Mouse (Mus musculus): ENCODE data around the gene Tmem37.

Tmem37 gene

DNA sequence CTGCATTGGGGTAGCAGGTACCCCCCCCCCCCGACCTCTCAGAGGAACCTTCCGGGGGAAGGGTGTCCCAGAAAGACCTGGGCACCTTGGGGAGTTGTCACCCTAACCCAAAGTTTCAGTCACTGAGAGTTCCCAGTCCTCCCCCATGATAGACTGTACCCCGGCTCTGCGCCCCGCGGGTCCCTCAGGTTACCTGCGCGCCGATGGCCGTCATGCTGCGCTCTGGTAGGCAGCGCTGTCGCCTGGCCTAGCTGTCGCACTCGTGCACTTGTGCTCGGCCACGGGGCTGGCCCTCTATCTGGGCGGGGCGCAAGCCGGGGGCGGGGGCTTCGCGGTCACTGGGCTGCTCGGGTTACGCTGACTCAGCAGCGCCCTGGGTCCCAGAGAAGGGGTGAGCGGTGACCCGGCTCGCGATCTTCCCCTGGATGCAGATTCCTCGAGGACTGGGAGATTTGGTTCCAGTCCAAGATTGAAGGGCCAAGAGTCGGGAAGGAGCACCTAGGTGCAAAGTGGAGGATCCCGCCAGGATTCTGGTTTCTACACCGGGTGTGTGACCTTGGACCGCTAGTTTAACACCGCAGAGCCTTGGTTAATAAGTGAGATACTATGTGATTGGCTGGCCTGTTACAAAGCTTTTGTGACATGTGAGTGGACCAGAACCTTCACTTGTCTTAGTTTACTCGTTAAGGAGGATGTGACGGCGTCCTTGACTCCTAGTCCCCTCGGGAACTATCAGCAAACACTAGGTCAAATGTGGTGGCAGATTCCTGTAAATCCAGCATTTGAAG lies at the start of gene Tmem37:
Gene Tmem37, minus strand, starts transcription at position 556 of the 788 bp plus-strand sequence.
- DNase-seq (ENCODE audit: low read depth, low spot score) = peak; percentile 80

DNA sequence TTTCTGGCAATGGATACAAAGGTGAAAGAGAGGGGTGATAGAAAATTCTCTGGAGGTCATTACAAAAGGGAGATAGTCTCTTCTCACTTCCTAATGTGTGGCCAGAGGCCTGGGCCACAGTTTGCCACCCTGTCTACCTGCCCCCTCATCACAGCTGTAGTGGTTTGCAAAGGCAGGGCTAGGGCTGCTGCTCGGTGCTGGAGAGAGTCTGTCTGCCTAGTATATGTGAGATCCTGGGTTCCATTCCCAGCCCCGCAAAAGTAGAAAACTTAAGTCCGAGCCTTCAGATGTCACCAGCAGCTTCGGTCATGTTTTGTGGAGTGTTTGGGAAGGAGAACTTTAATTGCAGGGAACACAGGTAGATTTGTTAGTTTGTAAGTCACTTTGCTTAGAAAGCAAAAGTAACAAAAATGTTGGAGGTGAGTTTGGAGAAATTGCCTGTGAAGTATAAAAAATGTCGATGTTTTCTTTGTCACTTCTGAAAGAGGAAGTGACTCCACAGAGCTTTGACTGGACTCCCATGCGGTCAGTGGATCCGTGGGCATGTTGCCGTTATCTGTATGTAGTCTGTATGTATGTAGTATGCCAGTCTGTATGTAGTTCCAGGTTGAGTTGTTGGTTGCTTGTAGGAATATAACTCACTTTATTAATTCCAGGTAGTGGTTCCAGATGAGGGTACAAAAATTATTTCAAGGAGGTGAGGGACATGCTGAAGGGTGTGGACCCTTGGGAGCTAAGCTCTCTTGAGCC lies 48.9 kb upstream of the Tmem37 start:
- DNase-seq (ENCODE audit: low read depth, low spot score) = no peak

DNA sequence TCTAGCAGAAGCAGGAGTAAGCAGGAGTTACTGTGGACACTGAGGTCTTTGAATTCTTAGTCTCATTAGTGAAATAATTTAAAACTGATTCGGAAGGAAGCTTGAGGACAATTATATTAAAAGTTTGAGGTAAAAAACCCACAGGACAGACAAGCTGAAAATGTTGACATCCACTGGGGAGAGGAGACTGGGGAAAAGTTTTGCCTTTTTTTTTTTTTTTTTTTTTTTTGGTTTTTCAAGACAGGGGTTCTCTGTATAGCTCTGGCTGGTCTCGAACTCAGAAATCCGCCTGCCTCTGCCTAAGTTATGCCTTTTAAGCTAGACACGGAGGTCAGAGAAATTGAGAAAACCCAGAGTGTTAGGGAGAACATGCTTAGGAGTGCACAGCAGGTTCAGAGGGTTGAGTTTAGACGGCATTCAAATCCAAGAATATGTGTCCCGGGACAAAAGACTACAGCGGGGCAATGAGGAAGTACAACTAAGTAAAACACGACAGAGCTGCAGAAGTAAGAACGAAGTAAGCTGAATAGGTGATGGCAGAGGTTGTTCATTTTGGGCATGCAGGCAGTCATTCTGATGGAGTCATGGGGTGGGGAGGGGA lies 48.2 kb upstream of the Tmem37 start:
- no peak for DNase-seq (ENCODE audit: low read depth, low spot score)

GRCm38 (mm10) chr1:120120969-120121811 lies 47.3 kb upstream of the Tmem37 start, which contains the start of the genes Dbi and 3110009E18Rik:
TSS of gene Dbi (minus strand) at chr1:120121078.
TSS of gene 3110009E18Rik (plus strand) at chr1:120121187.
- DNase-seq (ENCODE audit: low read depth, low spot score) = peak; percentile 98

GRCm38 (mm10) chr1:120120141-120120968 lies 46.5 kb upstream of the Tmem37 start:
- DNase-seq (ENCODE audit: low read depth, low spot score) = peak; percentile 52

- DNase-seq (ENCODE audit: low read depth, low spot score) = no peak
Observed at GRCm38 (mm10) chr1:120119389-120119788, 45.5 kb upstream of the Tmem37 start.

- DNase-seq (ENCODE audit: low read depth, low spot score) = no peak
Observed at GRCm38 (mm10) chr1:120118854-120119253, 45.0 kb upstream of the Tmem37 start.

GRCm38 (mm10) chr1:120116106-120116505 lies 42.2 kb upstream of the Tmem37 start:
- DNase-seq (ENCODE audit: low read depth, low spot score) = no peak

GRCm38 (mm10) chr1:120115671-120116081 lies 41.8 kb upstream of the Tmem37 start:
- DNase-seq (ENCODE audit: low read depth, low spot score) = peak; percentile 42

DNA sequence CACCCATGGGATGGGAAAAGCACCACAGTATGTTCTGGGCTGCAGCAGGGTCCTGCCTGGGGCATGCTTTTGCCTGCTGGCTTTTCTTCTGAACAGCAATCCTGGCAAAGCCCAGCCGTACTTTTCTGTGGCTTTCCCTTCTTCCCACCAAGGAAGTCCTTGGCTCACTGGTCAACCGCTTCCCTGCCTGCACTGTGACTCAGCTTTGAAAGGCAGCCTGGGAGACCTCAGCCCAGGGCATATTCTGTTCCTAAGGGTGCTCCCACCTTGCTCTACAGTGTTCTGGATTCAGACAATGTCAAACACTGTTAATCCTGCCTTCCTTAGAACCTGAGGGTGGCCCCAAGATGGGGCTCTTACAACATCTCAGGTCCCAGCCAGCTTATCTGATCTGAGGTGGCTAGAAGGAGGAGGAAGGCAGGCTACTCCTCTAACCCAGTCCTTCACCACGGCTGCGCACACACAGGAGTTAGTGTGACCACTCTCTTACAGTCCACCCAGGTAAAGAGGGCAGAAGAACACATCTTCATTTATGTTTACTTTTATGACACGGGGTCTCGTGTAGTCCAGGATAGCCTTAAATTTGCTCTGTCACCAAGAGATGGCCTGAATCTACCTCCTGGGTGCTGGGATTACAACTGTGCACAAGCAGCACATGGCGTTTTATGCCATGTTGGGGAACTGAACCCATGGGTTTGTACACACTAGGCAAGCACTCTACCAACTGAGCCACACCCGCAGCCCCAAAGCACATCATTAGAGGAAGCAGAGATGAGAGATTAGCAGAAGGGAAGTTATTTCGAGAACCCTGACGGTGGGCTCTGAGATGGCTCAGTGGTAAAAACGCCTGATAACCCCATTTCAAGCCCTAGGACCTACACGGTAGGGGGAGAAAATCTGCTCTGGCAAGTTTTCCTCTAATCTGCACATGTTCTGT lies 38.6 kb upstream of the Tmem37 start:
- DNase-seq (ENCODE audit: low read depth, low spot score) = no peak

DNA sequence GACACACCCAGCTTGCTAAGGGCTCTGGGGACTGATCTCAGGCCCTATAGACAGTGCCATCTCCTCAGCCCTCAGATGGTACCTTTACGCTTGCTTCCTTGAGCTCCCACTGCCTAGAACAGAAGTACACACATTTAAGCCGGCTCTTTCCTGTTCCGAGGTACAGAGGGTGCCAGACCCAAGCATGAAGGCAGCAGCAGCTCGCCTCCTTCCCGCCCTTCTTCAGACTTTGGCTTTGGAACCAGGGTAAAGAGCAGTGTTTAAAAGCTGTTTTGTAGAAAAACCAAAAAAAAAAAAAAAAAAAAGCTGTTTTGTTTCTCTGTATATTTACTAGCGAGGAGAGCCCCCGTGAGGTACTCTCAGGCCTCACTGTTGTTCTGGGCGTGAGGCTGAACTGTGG lies 37.9 kb upstream of the Tmem37 start:
- no peak for DNase-seq (ENCODE audit: low read depth, low spot score)

DNA sequence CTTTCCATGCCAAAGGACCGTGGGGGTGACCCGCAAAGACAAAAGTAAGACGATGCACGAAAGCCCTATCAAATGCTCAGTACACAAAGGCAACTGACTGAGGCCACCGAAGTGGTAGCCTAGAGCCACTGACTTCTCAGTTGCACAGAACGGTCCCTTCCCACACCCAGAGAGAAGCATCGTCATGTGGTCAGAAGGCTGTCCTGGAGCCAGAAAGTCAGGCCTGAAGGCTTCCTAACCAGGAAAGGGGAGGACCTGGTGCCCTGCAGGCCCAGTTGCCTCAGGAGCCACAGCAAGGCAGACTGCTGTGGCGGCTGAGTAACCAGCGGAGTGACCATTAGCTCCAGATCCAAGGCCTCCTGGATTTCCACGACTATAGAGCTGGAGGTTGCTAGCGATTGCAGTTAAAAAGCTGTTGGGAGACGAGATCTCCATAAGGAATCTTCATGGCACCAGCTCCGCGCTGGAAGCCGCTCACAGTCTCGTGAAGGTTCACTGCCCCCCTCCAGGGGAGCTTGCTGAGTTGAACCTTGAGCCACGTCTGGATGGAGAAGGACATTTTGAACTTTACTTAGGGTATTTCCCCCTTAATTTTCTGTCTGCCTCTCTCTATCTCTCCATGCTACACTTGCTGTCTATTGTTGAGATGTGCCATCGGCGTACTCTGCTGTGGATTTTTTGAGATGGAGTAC lies 36.0 kb upstream of the Tmem37 start:
- DNase-seq (ENCODE audit: low read depth, low spot score) = no peak

DNA sequence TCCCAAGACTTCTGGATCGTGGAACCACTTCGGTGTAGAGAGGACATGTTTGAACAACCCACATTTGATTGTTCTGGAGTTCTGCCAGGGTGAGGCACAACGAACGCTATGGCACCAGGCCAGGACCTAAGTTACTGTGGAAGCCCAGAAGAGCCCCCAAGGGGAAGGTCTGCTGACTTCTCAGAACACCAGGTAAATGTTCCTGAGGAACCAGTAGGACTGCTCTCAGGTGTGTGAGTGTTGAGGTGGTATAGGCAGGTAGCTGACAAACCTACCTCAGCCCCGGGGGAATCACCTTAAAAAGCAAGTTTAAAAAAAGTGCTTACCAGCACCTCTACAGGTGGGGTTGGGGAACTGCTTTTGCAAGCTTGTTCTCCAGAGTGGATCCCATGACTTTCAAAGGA lies 31.7 kb upstream of the Tmem37 start:
- DNase-seq (ENCODE audit: low read depth, low spot score) = no peak

DNA sequence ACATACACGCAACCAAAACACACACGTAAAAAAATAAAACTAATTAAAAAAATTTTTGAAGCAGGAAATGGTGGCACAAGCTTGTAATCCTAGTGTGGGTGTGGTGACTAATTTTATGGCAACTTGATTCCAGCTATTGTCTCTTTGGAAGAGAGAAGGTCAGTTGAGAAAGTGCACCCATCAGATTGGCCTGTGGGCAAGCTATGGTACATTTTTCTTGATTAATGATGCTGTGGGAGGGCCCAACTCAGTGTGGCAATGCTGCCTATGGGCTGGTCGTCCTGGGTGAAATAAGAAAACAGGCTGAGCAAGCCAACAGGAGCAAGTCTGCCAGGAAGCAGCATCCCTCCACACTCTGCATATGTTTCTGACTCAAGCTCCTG lies 27.3 kb upstream of the Tmem37 start:
- no peak for DNase-seq (ENCODE audit: low read depth, low spot score)

GRCm38 (mm10) chr1:120100456-120101226 lies 26.8 kb upstream of the Tmem37 start:
- no peak for DNase-seq (ENCODE audit: low read depth, low spot score)

DNA sequence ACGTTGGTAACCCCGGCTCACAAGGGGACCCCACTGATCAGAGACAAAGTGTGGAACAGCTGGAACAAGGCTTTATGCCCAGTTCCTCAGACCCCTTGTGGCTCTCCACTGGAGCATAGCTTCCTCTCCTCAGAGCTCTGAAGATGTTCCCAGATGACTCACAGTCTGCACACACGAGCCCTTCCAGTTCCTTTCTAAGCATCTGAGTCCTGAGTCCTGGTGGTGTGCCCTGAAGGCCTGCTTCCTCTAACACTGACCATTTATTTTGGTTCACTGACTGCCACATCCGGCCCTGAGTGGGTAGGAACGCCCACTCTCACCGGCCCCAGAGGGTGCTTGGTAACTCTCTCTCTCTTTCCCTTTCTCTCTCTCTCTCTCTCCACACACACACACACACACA lies 25.6 kb upstream of the Tmem37 start:
- no peak for DNase-seq (ENCODE audit: low read depth, low spot score)

GRCm38 (mm10) chr1:120098327-120098726 lies 24.5 kb upstream of the Tmem37 start:
- peak; percentile 54 for DNase-seq (ENCODE audit: low read depth, low spot score)

GRCm38 (mm10) chr1:120094920-120095319 lies 21.0 kb upstream of the Tmem37 start:
- no peak for DNase-seq (ENCODE audit: low read depth, low spot score)
